Mouse (Mus musculus) right cerebral cortex, postnatal 4 days (tissue): ENCODE data around the gene Camk2d.

Source experiments
- DNase-seq: peaks from one replicate; pipeline ENCODE4 v3.0.0-alpha.2; 2022

Gene Camk2d

DNA sequence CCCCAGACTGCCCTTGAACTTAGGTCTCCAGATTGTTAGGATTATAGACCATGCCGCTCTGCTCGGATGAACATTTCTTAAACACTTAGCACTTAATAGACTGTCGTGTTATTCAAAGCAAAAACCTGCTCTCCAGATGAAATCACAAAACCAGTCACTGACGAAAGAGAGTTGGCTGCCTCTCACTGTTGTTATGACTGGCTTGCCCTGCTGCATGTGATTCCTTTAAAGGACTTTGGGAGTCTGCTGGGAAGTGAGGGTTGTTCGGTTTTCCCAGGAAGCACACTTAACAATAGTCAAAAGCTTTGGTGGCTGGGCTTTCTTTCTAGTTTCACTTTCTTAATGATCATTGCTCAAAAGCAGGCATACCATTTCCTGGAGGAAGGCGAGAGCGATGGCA lies 97.2 kb downstream of the Camk2d start:
- DNase-seq = no peak

DNA sequence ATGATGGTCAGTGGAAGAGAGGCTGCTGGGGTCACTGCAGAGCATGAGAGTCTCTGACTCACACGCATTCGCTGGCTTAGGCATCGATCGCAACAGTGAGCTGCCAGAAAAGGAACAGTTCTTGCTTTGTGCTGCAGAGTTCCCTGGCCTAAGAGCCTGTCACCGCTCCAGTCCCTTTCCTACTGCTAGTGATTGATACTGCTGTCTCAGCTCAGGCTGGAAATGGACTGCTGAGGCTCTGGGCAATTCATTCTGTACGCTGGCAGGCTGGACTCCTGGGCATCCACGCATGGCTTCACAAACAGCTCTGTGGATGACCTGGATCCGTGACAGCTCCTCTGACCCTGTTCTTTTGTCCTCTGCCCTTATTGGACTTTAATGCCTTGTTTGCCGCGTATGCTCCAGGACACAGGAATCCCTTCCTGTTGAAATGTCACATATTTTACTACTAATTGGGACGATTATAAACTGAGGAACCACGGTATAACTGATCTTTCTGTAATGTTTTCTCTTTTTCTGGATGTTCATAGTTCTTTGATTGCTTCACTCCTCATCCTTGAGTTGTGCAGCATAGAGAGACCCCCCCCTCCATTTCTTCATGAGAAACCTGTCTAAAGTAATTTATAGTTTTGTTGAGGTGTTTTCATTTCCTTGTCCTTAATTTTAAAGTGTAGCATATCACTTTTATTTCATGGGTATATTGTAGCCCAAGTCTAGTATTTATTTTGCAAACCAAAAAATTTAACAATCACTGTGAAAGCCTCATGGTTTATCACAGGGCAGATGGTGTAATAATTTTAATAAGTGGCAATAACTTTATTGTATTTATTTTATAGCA lies 99.6 kb downstream of the Camk2d start:
- DNase-seq = peak; percentile 44

DNA sequence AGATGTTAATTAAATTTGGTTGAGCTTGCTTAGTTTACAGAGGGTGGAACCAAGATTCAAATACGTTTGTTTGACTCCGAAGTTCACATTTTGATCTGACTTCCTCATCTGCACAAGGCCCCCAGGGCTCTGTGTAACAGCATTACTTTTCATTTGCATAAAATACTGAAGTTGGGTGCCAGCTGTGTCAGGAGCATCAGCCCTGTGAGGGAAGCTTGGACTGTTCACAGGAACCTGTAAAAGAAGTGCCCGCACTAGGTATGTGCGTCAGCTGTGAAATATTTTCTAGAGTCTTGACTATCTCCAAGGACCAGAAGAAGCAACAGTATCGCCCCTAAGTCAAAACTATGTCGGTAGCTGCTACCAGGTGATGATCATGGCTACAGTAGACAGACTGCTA lies 100.5 kb downstream of the Camk2d start:
- DNase-seq = no peak

DNA sequence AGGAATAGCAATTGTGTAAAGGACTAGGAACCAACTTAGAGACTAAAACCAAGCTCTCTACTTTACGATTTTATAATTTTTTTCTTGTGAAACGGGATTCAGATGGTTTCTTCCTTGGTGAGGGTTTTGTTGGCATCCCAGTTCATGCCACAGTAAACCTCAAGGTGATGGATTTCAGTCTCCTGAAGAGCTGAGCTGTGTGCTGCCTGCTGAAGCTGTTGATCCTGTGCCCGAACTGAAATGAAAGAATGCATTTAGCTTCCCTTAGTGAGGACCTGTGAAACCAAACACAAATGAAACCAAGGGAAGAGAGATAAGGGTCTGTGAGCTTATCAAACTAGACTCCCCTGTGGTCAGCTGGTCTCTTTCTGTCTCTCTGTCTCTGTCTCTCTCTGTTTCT lies 103.6 kb downstream of the Camk2d start:
- no peak for DNase-seq

DNA sequence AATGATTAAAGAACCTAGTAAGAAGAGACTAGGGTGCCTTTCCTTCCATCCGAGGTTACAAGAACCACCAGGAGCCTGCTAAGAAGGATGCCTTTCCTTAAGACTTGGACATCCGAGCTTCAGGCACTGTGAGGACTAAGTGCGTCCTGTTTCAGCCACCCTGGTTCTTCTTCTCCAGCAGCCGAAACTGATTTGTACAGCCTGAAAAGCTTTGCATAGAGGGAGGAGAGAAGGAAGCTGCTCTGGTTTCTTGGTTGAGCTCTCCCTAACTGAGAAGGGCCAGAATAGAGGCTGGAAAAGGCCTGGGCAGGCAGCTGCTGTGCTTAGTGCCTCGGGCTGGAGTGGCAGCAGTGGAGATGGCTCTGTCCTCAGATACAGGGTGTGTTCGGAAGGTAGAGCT lies 105.0 kb downstream of the Camk2d start:
- no peak for DNase-seq

DNA sequence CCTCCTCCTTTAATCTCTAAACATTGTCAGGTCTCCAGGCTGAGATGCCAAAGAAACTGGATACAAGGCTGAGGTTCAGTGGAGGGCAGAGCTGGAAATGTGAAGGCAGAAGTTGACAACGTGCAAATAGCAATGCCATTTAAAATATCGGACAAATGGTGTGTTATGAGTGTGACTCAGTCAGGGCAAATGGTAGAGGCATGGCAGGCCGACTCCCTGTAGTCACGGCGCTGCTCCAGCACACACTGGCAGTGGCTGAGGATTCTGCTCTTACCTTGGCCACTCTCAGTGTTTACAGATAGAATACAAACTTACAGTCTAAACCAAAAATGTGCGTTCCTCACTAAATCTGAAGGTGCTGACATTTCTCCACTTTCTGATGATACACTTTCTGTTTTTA lies 105.5 kb downstream of the Camk2d start:
- DNase-seq = no peak

DNA sequence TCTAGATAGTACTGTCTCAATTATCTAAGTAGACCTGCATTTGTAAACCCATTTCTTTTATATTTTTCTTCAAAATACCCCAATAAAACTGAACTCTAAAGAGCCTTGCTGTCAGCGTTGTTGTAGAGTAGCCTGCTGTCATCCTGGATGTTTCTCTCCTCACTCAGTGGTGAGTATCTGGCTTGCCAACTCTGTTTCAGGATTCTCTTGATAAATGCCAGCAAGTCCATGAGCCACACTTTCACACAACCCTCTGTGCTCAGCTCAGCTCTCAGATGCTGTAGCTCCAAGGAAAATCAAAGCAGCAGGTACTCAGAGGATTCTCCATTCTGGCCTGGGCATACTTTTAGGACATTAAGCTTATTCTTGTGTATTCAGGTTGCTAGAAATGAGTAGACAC lies 109.4 kb downstream of the Camk2d start:
- no peak for DNase-seq

DNA sequence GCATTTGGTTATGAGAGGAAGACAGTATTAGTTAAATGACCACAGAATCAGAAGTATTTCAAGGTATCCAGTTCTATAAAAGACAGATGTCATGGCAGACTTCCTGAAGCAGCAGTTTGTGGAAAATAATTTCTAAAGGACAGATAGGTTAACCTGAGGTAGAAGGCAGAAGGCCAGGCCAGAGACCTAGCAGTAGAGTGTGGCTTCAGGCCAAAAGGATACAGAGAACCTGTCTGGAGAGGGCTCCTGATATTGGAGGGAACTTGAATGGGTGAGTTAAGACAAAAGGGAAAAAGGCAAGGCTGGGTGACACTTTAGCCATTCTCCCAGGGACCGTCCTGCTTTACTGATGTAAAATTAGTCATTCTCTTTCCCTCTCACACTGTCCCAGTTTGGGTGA lies 118.2 kb downstream of the Camk2d start:
- DNase-seq = no peak

DNA sequence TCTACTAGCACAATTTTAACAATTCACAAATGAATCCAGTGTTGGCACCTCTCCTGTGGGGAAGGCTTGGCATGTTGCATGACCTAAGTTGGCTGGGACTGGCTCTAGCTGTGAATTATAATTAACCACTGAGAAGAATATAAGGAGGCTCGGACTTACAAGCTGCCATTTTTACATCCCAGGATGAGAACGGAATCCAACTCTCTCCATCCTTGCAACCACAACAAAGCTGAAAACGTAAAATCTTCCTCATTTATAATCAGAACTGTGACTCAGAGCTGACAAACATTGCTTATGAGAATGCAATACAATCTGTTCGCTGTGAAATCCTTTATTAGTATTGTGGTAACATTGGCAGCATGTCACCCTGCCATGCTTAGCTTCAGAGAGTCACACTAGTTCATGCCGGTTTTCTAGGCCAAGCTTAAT lies 126.9 kb downstream of the Camk2d start:
- DNase-seq = peak; percentile 33

DNA sequence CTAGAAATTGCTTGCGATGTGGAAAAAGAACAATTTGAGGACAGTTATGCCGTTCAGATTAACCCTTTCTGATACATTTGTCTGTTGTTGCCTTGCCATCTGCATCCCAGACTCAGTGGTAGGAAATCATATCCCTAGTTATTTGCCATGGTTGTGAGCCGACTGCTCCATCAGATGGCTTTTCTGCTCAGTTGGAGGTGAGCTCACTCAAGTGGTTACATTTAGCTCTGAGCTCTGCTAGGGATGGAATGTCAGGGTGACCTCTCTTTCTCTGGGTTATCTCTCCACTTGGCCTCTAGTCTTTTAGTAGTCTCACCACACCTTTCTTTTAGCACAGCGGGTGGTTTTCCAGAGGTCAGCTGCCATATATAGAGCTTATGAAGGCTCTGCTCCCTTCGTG lies 127.4 kb downstream of the Camk2d start:
- DNase-seq = no peak

DNA sequence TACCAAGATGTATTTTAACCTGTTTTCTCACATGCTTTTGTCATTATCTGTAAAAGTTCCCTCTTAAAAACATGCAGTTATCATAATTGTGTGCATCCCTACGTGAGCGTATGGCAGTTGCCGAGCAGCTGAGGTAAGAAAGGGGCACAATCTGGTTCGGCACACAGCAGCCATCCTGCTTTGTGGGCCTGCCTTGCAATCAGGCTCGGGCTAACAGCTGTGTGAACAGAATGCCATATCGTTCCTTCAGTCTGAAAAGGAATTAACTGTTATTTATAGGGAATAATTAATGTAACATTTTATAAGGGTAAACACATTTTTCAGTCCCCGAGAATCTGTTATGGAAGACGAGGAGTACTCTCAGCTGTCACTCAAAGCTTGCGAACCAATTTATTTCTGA lies 129.5 kb downstream of the Camk2d start:
- no peak for DNase-seq

DNA sequence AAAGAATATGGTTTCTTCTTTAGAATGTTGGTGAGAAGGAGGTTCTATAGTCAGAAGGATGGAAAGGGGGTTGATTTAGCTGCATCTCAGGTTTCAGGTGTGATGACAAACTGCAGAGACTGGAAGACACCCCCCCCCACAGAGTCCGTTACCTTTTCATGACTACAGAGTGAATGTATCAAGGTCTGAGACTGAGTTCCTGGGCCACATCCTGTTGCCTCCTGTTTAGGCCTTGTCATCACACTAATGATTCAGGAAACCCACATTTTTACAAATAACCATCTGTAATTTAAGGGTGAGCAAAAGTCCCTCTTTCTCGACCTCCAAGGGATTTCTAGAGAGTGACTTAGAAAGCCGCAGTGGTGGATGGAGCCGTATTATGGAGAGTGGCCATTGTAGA lies 131.3 kb downstream of the Camk2d start:
- no peak for DNase-seq

DNA sequence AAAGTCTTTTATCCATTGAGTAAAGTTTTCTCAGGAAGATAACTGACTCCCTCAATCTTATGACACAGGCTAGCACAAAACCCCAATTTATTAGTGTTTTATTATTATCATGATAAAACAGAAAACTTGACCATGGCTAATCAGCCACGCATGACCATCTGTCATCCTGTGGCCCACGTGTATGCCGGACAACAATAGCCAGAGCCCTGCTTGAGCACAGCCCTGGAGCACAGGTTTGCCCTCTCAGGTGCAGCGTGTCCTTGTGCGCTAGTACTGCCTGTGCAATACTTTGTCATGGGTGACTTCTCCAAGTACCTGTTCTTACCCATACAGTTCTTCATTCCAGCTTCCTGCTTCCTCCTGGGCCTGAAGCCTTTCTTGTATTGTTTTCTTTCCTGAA lies 134.3 kb downstream of the Camk2d start:
- DNase-seq = no peak

DNA sequence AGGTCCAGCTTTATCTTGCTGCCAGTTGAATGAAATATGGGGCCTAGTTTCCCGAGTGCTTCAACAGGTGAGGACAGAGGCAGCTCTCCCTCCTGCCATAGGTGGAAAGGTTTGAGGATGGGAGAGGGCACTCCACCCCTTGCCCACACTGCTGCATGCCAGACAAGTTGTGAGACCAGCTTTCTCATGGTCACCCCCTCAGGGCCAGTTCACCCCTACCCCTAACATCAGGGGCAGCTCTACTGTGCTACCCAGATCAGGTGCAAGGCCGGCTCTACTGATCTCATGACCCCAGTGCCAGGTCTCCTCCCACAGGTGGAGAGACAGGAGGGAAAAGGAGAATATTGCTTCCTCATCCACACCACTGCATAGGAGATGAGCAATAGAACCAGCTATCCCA lies 136.2 kb downstream of the Camk2d start:
- DNase-seq = no peak

DNA sequence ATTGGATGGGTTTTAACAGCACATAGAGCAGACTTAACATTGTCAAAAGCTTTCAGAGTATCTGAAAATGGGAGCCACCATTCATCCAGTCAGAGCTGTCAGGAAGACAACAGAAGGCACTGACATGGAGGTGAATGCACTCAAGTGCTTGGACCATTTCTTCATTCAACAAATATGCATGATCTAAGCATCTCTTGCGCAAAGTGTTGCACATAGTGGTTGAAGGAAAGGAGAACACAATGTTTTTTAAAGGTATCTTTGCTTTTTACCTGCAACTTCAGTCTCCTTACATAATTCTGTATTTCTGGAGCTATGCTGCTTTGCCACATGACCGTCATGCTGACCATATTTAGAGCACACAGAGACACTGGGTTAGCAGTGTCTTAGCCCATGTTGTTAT lies 138.4 kb downstream of the Camk2d start:
- no peak for DNase-seq

DNA sequence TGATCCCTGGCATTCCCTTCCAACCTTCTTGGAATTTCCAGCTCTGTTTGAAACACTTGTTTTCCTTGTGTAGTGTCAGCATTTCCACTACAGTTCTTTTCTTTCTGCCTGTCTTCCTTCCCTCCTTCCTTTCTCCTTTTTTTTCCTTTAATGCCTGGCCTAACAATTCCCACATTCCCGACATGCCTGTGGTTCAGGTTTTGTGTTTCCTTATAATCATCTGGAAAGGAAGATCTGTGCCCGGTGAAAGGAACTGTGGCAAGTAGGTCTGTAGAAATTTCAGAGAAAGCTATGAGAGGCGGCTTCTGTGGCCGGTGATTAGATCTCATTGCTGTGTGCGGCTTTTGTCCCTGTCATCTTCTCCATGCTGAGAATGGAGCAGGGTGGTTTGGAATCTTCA lies 139.1 kb downstream of the Camk2d start:
- no peak for DNase-seq

DNA sequence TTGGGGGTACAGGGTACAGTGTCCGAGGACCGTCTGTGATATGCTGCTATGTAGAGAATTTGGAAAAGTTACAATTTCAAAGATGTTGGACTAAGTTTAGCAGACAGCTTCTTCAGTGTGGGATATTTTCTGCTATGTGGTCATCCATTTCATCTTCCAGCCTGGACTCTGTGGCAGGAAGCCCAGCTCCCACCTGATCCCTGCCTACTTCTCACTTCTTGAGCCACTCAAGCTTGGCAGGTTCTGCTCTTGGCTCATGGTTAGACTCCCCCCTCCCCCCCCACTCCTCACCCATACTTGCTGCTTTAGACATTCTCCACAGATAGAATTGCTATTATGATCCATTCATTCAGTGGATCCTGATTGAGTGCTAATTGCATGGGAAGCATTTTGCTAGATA lies 141.0 kb downstream of the Camk2d start:
- DNase-seq = no peak

DNA sequence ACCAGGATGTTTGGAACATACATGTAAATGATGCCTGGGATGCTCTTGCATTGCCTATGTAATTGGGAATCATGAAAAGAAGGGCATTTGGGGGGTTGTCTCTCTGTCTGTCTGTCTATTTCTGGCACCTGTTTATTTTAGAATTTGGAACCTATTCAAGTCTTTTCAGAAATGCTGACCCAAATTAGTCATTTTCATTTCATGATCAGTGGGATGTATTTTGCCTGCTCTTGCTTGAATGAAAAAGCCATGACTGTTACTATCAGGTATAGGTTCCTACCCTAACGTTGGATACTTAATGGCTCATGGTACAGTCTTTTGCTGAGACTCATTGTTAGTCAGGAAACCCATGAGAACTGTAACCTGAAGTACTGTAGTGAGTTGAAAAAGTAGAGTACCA lies 144.0 kb downstream of the Camk2d start:
- DNase-seq = no peak

DNA sequence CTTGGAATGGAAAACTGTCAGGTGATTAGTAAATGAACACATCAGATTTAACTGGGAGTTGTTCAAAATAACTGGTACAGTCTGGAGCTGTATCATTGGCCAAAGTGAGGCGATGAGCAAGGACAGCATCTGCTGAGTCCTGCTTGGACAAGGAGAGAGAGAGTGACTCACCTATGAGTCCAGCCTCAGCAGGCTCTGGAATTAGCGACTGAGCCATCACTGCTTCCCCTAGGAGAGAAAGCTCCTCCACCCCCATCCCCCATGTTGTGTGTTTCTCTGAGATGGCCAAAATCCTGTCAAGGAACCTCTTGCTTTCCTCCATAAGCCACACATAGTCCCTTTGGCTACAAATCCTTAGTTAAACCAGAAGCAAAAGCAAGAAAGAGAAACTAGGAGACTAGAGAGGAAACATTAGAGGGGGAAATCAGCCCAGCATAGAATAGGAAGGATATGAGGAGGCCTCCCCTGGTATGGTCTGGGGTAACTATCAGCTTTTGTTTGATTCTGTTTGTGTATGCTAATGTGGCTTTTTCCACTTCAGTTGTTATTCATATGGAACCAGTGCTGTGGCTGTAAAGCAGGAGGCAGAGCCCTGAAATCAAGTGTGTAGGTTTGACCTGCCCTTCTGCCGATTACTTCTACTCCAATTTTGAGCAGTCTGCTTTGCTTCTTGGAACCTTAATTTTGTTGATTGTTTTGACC lies 148.5 kb downstream of the Camk2d start:
- DNase-seq = no peak

DNA sequence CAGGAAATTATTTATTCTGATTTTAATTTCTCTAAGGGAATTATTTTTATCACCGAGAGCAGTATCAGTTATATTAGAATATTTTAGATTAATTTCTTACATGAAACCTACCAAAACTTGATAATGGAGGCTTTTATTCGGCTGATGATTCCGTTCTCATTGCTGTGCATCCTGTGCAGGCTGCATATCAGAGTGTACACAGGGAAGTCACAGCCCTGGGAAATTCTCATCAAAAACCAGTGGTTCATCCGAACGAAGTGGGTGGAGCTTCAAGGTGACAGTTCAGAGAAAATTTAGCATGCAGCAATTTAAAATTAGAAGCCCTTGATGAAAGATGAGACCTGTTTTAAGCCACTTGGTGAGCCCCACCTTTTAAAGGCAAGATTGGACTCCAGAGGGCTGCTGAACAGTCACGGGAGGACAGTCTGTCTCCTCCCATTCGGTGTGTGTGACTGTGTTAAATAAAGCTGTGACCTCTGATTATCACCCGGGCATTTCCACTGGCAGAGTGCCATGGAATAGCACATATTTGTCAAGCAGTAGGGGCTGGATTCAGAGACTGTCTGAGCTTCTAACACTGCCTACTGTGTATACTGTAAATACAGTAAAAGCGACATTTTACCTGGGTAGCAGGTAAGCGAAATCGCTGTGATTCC lies 150.2 kb downstream of the Camk2d start:
- no peak for DNase-seq

DNA sequence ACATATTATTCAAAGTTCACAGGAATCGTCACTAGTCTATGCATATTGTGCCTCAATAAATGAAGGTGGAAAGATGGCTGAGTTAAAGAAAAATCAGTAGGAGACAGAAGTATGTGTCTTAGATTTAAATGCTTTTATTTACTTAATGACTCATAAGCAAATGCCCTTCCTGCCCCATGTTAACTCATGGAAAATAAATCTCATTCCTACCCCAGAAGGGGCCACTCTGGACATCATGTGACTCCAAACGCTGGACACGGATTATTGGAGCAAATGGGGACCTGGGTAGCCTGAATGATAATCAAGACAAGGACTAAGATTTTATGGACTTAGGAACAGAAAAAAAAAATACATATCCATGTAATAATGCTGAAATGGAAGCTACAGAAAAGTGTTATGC lies 151.5 kb downstream of the Camk2d start:
- no peak for DNase-seq

DNA sequence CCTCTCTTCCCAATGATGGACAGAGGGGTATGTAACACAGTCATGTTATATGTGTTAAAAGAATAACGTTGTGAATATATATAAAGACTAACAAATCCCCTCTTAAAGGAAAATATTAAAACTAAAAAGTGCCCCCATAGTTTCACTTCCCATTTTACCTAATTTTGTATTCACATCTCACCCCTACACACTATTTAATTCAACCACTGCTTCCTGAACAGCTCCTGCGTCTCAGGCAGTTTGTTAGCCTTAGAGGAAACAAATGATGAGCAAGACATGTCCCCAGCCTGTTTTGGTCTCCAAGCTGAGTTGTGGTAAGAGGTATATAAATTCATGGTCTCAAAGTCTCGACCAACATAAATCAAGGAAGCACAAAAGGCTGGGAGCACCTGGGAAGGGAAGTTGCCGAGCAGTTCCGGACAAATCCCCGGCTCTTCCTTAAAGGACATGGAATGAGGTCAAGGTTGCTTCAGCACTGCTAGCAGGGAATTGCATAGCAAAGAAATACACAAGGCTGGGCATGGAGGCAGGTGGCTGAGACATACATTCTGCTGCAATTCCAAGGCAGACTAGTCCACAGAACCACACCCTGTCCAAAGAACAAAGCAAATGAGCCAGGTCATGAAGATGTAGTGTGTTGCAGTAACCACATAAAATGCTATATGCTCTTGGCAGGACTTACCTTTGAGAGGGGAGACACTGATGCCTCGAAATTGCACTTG lies 155.4 kb downstream of the Camk2d start:
- DNase-seq = no peak

DNA sequence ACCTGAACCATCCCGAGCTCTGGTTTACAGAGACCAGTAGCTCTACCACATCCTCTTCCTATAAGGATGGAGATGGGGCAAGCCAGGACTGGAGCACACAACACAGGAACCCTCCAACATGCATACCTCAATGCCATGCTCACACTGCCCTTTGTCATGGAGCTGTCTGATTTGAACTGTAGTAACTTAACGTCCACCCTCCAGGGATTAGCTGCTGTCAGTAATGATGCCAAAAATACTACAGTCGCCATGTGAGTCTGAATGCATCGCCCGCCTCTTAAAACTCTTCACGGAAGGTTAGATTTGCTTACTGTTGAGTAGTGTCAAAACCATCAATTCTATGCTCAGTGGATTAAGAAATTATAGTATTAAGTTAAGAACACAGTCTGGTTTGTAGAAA lies 156.9 kb downstream of the Camk2d start:
- DNase-seq = no peak
